In genomic region chr14:54040644-54041043, GRCm38 (mm10) we compare ENCODE assay signal across 14 mouse cellular contexts.
"Had no signal": no experiment of that assay in that cellular context is flagged by ENCODE, and none has a peak within 500 bp of the region (broad histone marks: within the 10 kb centered on the region; RNA-seq: fewer than 3 reads in every experiment).

No protein-coding gene starts in this region.

- DNase-seq: liver, postnatal 0 days; lung, embryonic 14.5 days; lung, postnatal 10 days; lung, postnatal 4 days; right cerebral cortex, postnatal 14 days; thymus, adult 2 months; thymus, postnatal 25 days; thymus, postnatal 4 days had no signal

- H3K36me3 ChIP-seq: midbrain, embryonic 13.5 days; midbrain, embryonic 15.5 days; neural tube, embryonic 12.5 days; stomach, embryonic 15.5 days had no signal

- ATAC-seq: liver, postnatal 0 days; midbrain, embryonic 13.5 days; midbrain, embryonic 15.5 days had no signal

- H3K4me3 ChIP-seq: megakaryocyte, embryonic 14.5 days; midbrain, embryonic 13.5 days; midbrain, embryonic 15.5 days; neural tube, embryonic 12.5 days; stomach, embryonic 15.5 days had no signal

- H3K9ac ChIP-seq: liver, postnatal 0 days; lung, embryonic 14.5 days; midbrain, embryonic 13.5 days; midbrain, embryonic 15.5 days; neural tube, embryonic 12.5 days; stomach, embryonic 15.5 days had no signal

- H3K27me3 ChIP-seq: midbrain, embryonic 13.5 days; midbrain, embryonic 15.5 days; neural tube, embryonic 12.5 days; stomach, embryonic 15.5 days had no signal

- H3K27ac ChIP-seq: midbrain, embryonic 13.5 days; midbrain, embryonic 15.5 days; neural tube, embryonic 12.5 days; stomach, embryonic 15.5 days; stomach, postnatal 0 days had no signal

- H3K9me3 ChIP-seq: megakaryocyte, embryonic 14.5 days; midbrain, embryonic 13.5 days; midbrain, embryonic 15.5 days; neural tube, embryonic 12.5 days; stomach, embryonic 15.5 days had no signal

- H3K4me1 ChIP-seq: midbrain, embryonic 13.5 days; midbrain, embryonic 15.5 days; neural tube, embryonic 12.5 days; stomach, embryonic 15.5 days had no signal
